Mouse (Mus musculus) left cerebral cortex, adult 2 months (tissue): ENCODE data around the gene Tmem182. TPM values are rescaled to one million over a fixed set of nuclear protein-coding genes. Genes with fewer than 3 reads are reported as not detected.

Source experiments
- DNase-seq, 2 experiments: peaks; one replicate each; pipeline ENCODE4 v3.0.0; 2021 to 2022; ENCODE audit warnings: low spot score in 2 of 2, mixed read lengths in 1 of 2; ENCODE audit errors: extremely low spot score in 1 of 2
- H3K27ac ChIP-seq: fragments of 200-600 bp; 2 replicates; pipeline ENCODE4 v1.8.1; 2022
- H3K4me3 ChIP-seq: fragments of 200-600 bp; 2 replicates; pipeline ENCODE4 v1.8.1; 2022
- CTCF ChIP-seq: fragments of 200-600 bp; IDR thresholded peaks from 2 replicates; pipeline ENCODE4 v1.8.1; 2022; ENCODE audit warnings: antibody characterized with exemption, mild to moderate bottlenecking, moderate library complexity
- intact Hi-C: fragments of 180-260 bp; cut with DNase I; formaldehyde crosslinking; loops from one replicate; pipeline ENCODE4 v1.15.1; 2025
- long read RNA-seq, 2 experiments: library from polyadenylated mRNA; stranded (forward); transcript quantifications; one replicate each; pipeline ENCODE4 v2.0.0; 2021; ENCODE audit warnings: borderline mapping rate in 2 of 2
- total RNA-seq, 2 experiments: library from RNA; stranded (reverse); gene quantifications; 2 replicates each; pipeline ENCODE4 v1.2.3; 2021

Gene Tmem182
- under 1 TPM; 0.11 to 0.21 TPM for total RNA-seq
- long read RNA-seq, experiment 1 = 0 reads
- long read RNA-seq, experiment 2 = 0 reads

GRCm38 (mm10) chr1:40805351-40805750, at the start of gene Tmem182:
TSS of gene Tmem182 (plus strand) at chr1:40805601.
- no peak within 1 kb of the TSS for H3K4me3 ChIP-seq
- H3K27ac ChIP-seq = no peak within 1 kb of the TSS
- no peak for TF ChIP-seq CTCF
- no peak for DNase-seq
- intact Hi-C loops = no loop called here

GRCm38 (mm10) chr1:40759751-40760445, 45.5 kb upstream of the Tmem182 start:
- intact Hi-C loops = no loop called here

GRCm38 (mm10) chr1:40764042-40764441, 41.4 kb upstream of the Tmem182 start:
- intact Hi-C loops = loop anchor here (1.0 kb wide), 1 partner anchor 184 kb away; the partner anchor contains the start of gene Slc9a4
- no peak for DNase-seq
- TF ChIP-seq CTCF = peak; percentile 26
- no peak overlapping the region for H3K4me3 ChIP-seq
- H3K27ac ChIP-seq = no peak overlapping the region

More at GRCm38 (mm10) chr1:40759751-40760445, 45.5 kb upstream of the Tmem182 start:
- no peak for TF ChIP-seq CTCF
- DNase-seq = no peak
- no peak overlapping the region for H3K27ac ChIP-seq
- no peak overlapping the region for H3K4me3 ChIP-seq

DNA sequence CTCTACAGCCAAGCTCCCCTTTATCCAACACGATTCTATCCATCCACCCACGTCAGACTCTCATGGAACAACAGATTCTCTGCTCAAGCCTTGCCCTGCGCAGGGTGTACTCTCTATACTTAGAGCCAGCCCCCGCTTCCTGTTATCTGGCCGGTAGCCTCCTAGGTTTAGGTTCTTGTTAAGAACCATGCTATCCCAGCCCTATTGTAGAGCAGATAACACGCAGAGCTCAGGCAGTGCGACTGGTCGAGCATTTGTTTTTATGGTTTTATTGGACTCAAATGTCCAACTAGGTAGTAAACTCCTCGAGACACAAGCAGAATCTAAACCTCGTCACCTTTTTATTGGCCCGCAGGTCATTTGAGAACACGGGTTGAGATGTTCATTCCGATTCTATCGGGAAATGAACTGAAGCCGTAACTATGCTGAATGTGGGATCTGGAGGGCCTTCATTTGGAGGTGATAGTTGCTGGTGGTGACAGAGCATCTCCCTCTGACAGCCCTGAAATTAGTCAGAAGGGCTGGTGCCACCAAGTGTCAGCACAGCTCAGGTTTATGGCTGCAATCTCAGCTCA, 40.6 kb upstream of the Tmem182 start:
- Histone ChIP-seq H3K4me3 (no peak overlapping the region), H3K27ac (no peak overlapping the region)
- intact Hi-C loops = loop anchor here (1.0 kb wide), 1 partner anchor 184 kb away; the partner anchor contains the start of gene Slc9a4
- DNase-seq = no peak
- TF ChIP-seq CTCF = no peak

DNA sequence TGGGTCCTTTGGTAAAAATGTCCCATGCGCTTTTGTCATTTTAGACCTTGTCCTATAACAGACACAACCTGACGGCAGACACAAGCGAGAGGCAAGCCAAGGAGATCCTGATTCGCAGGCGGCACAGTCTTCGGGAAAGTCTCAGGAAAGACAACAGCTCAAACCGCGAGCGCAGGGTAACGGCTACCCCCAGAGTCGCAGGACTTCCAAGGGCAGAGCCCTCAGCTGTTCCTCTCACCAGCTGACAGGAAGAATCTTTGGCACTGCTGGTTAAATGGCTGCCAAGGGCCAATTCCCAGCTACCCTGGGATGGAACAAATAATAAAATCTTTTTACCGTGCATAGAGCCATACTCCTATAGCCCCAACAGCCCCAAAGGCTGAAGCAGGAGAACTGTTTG, 39.9 kb upstream of the Tmem182 start:
- intact Hi-C loops = no loop called here
- Histone ChIP-seq H3K27ac (no peak overlapping the region), H3K4me3 (no peak overlapping the region)
- no peak for DNase-seq
- TF ChIP-seq CTCF = no peak

DNA sequence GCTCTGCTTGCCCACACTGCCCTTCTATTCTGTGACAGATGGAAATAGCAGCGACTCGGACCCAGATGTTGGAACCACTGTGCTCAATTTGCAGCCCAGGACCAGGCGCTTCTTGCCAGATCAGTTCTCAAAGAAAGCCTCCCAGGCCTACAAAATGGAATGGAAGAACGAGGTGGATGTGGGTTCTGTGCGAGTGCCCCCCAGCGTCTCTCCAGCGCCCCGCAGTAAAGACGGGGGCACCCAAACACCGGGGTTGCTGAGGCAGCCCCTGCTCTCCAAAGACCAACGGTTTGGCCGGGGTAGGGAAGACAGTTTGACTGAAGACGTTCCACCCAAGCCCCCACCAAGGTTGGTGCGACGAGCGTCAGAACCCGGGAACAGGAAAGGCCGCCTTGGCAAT, 37.8 kb upstream of the Tmem182 start:
- TF ChIP-seq CTCF = no peak
- no peak for DNase-seq
- intact Hi-C loops = no loop called here
- Histone ChIP-seq H3K4me3 (no peak overlapping the region), H3K27ac (no peak overlapping the region)

DNA sequence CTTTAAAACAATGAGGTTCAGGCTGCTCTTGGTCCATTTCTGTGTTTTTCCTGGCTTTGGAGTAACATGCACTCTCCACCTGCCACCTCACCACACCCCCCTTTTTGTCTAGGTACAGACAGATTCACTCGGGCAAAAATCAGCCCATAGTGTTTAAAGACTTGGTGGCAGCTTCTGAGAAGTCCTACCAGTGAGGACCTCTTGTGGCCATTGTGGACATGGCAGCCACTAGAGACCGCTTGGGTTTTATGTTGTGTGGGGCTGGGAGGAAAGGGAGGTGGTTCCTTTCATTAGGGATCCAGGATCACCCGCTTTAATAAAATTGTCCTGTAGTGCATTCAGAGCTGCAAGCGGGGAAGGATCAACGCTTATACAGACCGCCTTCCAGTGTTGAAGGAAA, 36.8 kb upstream of the Tmem182 start:
- TF ChIP-seq CTCF = peak; percentile 71
- no peak overlapping the region for H3K4me3 ChIP-seq
- intact Hi-C loops = loop anchor here (1.0 kb wide), 1 partner anchor 189 kb away; no protein-coding TSS in a partner anchor
- no peak overlapping the region for H3K27ac ChIP-seq
- DNase-seq = peak; percentile 23 to 48

DNA sequence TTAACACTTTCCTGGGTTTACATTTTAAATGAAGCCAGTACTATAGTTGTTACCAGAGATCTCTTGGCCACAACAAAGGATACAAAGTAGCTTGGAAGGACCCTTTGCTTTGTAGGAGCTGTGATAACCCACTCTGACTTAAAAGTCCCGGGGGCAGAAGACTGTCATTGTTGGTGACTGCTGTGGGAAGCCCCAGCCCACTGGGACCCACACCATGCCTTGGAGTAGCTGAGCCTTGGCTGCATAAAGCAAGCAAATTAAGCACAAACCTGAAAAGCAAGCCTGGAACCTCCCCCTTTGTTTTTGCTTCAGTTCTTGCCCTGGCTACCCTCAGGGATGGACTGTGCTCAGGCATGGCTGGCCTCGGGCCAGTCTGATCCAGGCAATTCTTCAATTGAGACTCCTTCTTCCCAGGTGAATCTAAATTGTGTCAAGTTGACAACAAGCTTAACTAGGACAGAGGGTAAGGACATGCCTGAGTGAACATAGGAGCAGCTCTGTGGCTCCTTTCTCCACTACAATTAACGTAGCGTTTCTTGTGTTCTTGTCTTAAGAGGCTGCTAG, 36.0 kb upstream of the Tmem182 start:
- intact Hi-C loops = no loop called here
- Histone ChIP-seq H3K27ac (no peak overlapping the region), H3K4me3 (no peak overlapping the region)
- no peak for TF ChIP-seq CTCF
- no peak for DNase-seq

DNA sequence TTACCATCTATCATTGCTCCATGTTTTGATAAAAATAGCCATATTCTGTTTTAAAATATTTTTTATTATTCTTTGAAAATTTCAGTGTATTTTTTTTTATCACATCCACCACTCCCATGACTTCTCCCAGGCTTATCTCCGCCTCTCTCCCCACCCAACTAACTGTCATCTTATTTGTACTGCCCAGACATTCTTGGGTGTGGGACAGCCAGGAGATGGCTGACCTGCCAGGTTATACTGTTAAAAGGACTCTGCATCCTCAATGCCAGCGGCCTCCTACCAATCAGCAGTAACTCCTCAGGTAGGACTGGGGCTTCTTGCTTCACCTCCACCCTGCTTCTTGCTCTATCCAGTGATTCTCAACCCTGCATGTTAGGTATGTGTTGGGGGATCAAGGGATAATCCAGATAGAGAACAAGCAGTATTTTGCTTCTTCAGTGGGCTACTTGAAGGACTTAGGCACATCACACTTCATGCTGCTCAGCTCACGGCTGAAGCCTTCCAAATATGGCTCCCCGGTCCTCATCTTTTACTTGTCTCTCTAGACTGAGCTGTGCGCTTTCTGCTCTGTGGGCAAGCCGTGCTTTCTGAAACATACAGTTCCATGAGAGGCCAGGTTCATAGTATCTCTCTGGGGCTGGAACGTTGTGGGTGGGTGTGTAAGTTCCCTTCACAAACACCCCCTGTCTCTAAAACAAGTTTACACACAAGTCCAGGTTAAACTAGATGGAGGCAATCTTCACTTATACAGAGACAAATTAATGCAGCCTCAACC, 34.0 kb upstream of the Tmem182 start:
- intact Hi-C loops = no loop called here
- H3K27ac ChIP-seq = no peak overlapping the region
- no peak for DNase-seq
- no peak for TF ChIP-seq CTCF
- H3K4me3 ChIP-seq = no peak overlapping the region

DNA sequence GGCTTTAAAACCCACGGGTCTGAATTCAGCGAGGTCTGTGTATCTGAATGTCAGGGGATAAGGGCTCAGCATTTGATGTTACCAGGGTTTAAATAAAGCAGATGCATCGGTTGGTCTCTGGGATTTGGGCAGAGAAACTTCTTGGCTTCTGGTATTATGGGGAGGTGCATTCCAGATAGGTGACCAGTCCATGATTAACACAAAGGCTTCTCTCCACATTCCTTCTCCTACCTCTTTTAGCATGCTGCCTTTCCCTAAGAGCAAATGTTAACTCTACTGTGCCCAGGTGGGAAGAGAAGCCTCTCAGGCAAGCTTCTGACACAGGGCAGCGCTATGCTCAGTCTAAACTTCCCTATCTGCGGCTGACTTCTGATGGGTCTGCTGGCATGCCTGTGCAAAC, 32.2 kb upstream of the Tmem182 start:
- Histone ChIP-seq H3K4me3 (no peak overlapping the region), H3K27ac (no peak overlapping the region)
- no peak for DNase-seq
- TF ChIP-seq CTCF = no peak
- intact Hi-C loops = no loop called here

DNA sequence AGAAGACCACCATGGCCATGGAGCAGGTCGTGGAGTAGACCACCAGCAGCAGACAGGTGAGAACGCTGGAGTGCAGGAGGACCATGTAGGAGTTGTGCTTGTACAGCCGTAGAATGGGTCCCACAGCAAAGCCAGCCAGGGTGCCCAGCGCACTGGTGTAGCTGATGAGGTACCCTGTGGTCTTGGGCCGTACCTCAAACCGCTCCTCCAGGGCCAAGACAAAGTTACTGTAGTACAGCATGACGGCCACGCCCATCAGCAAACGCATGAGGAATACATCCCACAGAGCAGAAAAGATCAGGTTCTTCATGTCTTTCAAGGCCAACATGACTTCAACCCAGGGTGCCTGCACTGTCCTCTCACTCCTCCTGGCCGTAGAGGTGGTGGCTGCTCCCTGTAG, 31.4 kb upstream of the Tmem182 start:
- no peak for DNase-seq
- Histone ChIP-seq H3K27ac (no peak overlapping the region), H3K4me3 (no peak overlapping the region)
- intact Hi-C loops = no loop called here
- no peak for TF ChIP-seq CTCF

- intact Hi-C loops = no loop called here
- Histone ChIP-seq H3K4me3 (no peak overlapping the region), H3K27ac (no peak overlapping the region)
- TF ChIP-seq CTCF = no peak
- no peak for DNase-seq
Measured at GRCm38 (mm10) chr1:40776102-40776501, 29.3 kb upstream of the Tmem182 start.
